Mouse (Mus musculus) neural tube, embryonic 14.5 days (tissue): ENCODE data around the gene Knop1. TPM values are rescaled to one million over a fixed set of nuclear protein-coding genes. Genes with fewer than 3 reads are reported as not detected.

Experiments
- ATAC-seq: fragments of 200-750 bp; cut with Nextera tagmentation; 2 replicates; pipeline ENCODE4 v1.8.0; 2017; ENCODE audit warnings: low read depth, mild to moderate bottlenecking, moderate TSS enrichment, moderate library complexity
- H3K27ac ChIP-seq: fragments of 300-500 bp; sonication (generic); 2 replicates; pipeline ENCODE4 v1.5.1; 2014; ENCODE audit warnings: low read depth, mild to moderate bottlenecking, control low read depth, low read length, moderate library complexity, mixed read lengths
- H3K27me3 ChIP-seq: fragments of 300-500 bp; sonication (generic); 2 replicates; pipeline ENCODE4 v1.6.1; 2014; ENCODE audit warnings: low read length; ENCODE audit not compliant: control insufficient read depth, insufficient read depth
- H3K36me3 ChIP-seq: fragments of 300-500 bp; sonication (generic); 2 replicates; pipeline ENCODE4 v1.6.1; 2014; ENCODE audit warnings: low read length, mixed read lengths; ENCODE audit not compliant: control insufficient read depth, insufficient read depth
- H3K4me1 ChIP-seq: fragments of 300-500 bp; sonication (generic); 2 replicates; pipeline ENCODE4 v1.6.1; 2014; ENCODE audit warnings: low read length; ENCODE audit not compliant: control insufficient read depth, insufficient read depth
- H3K4me2 ChIP-seq: fragments of 300-500 bp; sonication (generic); 2 replicates; pipeline ENCODE4 v1.6.1; 2014; ENCODE audit warnings: mild to moderate bottlenecking, low read depth, low read length, control low read depth
- H3K4me3 ChIP-seq: fragments of 300-500 bp; sonication (generic); 2 replicates; pipeline ENCODE4 v1.5.1; 2014; ENCODE audit warnings: low read depth, low read length, control low read depth, mixed read lengths
- H3K9ac ChIP-seq: fragments of 300-500 bp; sonication (generic); replicated peaks from 2 replicates; pipeline ENCODE4 v1.6.1; 2014; ENCODE audit warnings: low read depth, mild to moderate bottlenecking, control low read depth, low read length, mixed read lengths
- H3K9me3 ChIP-seq: fragments of 300-500 bp; sonication (generic); 2 replicates; pipeline ENCODE4 v1.6.1; 2016; ENCODE audit warnings: low read length; ENCODE audit not compliant: control insufficient read depth
- WGBS: fragments of 180-500 bp; shearing (Covaris S2); extraction: QIAGEN DNeasy Blood & Tissue Kit; methylation state at CpG from one replicate; pipeline ENCODE4 v1.1.7; 2014; 5-methylcytosine and 5-hydroxymethylcytosine counted together
- polyA plus RNA-seq: library from polyadenylated mRNA; unstranded; fragments of >200 nt; fragmentation: Nextera tagmentation; extraction: Ambion mirVana; gene quantifications from 2 replicates; pipeline ENCODE4 v1.2.1, GENCODE M21; 2014

Gene Knop1
- polyA plus RNA-seq, 1 experiment from 2014 or later: 60.9 TPM

GRCm38 (mm10) chr7:118795779-118796178, 60.3 kb downstream of the Knop1 start:
- Histone ChIP-seq H3K9me3 (no peaks in the 10 kb centered on the region), H3K27me3 (no peaks in the 10 kb centered on the region), H3K9ac (no peak overlapping the region), H3K4me3 (no peak overlapping the region), H3K36me3 (peaks cover 50% of the 10 kb centered on the region), H3K27ac (no peak overlapping the region), H3K4me2 (no peak overlapping the region), H3K4me1 (no peaks in the 10 kb centered on the region)
- ATAC-seq: no peak
- WGBS: 94% methylated on average over 8 of the region's 8 CpGs

- Histone ChIP-seq H3K36me3 (peaks cover 38% of the 10 kb centered on the region), H3K4me3 (no peak overlapping the region), H3K9me3 (no peaks in the 10 kb centered on the region)
These were observed 62.2 kb downstream of the Knop1 start for GRCm38 (mm10) chr7:118793899-118794298.

More at GRCm38 (mm10) chr7:118793899-118794298, 62.2 kb downstream of the Knop1 start:
- Histone ChIP-seq H3K27ac (no peak overlapping the region), H3K4me2 (no peak overlapping the region), H3K4me1 (no peaks in the 10 kb centered on the region), H3K27me3 (no peaks in the 10 kb centered on the region), H3K9ac (no peak overlapping the region)
- 83% methylated on average over 8 of the region's 8 CpGs for WGBS
- ATAC-seq: no peak

Other genes starting within 250 kb of the Knop1 start
- gene Gde1, start 150.5 kb downstream of the Knop1 start, polyA plus RNA-seq: 248 and 255 TPM in 2 replicates
- gene Ccp110, start 143.7 kb downstream of the Knop1 start, polyA plus RNA-seq: 19.6 and 20.9 TPM in 2 replicates
- gene Vps35l, start 116.0 kb downstream of the Knop1 start, polyA plus RNA-seq: 88.8 and 107 TPM in 2 replicates
- gene Iqck, start 502 bp downstream of the Knop1 start, polyA plus RNA-seq: 3.2 and 3.4 TPM in 2 replicates
- gene Gprc5b, start 139.0 kb upstream of the Knop1 start, polyA plus RNA-seq: 4.9 and 9.9 TPM in 2 replicates